Mouse (Mus musculus): ENCODE data around the gene Nkd1.

The Nkd1 gene

GRCm38 (mm10) chr8:88520985-88521527 lies at the start of gene Nkd1:
Gene Nkd1, plus strand, starts transcription at chr8:88521354.
- no peak for DNase-seq (ENCODE audit: low spot score)

- DNase-seq (ENCODE audit: low spot score): no peak
Measured at GRCm38 (mm10) chr8:88481290-88481689, 39.9 kb upstream of the Nkd1 start.

- DNase-seq (ENCODE audit: low spot score): no peak
Measured at GRCm38 (mm10) chr8:88488391-88488829, 32.7 kb upstream of the Nkd1 start.

GRCm38 (mm10) chr8:88494076-88494475 lies 27.1 kb upstream of the Nkd1 start:
- no peak for DNase-seq (ENCODE audit: low spot score)

GRCm38 (mm10) chr8:88495071-88495805 lies 25.9 kb upstream of the Nkd1 start:
- DNase-seq (ENCODE audit: low spot score): no peak

- DNase-seq (ENCODE audit: low spot score): no peak
Measured at GRCm38 (mm10) chr8:88502143-88502542, 19.0 kb upstream of the Nkd1 start.

GRCm38 (mm10) chr8:88506981-88507380 lies 14.2 kb upstream of the Nkd1 start:
- no peak for DNase-seq (ENCODE audit: low spot score)

- DNase-seq (ENCODE audit: low spot score): no peak
Measured at GRCm38 (mm10) chr8:88511061-88511460, 10.1 kb upstream of the Nkd1 start.

GRCm38 (mm10) chr8:88512094-88512794 lies 8.9 kb upstream of the Nkd1 start:
- DNase-seq (ENCODE audit: low spot score): no peak

- DNase-seq (ENCODE audit: low spot score): no peak
Measured at GRCm38 (mm10) chr8:88518047-88518446, 3.1 kb upstream of the Nkd1 start.

- no peak for DNase-seq (ENCODE audit: low spot score)
Measured at GRCm38 (mm10) chr8:88520381-88520780, 773 bp upstream of the Nkd1 start.

- no peak for DNase-seq (ENCODE audit: low spot score)
Measured at GRCm38 (mm10) chr8:88521541-88522414, 624 bp downstream of the Nkd1 start.

GRCm38 (mm10) chr8:88522433-88523030 lies 1.4 kb downstream of the Nkd1 start:
- DNase-seq (ENCODE audit: low spot score): no peak

GRCm38 (mm10) chr8:88523621-88524020 lies 2.5 kb downstream of the Nkd1 start:
- no peak for DNase-seq (ENCODE audit: low spot score)

- DNase-seq (ENCODE audit: low spot score): no peak
Measured at GRCm38 (mm10) chr8:88524132-88524531, 3.0 kb downstream of the Nkd1 start.

- no peak for DNase-seq (ENCODE audit: low spot score)
Measured at GRCm38 (mm10) chr8:88524851-88525250, 3.7 kb downstream of the Nkd1 start.

- DNase-seq (ENCODE audit: low spot score): no peak
Measured at GRCm38 (mm10) chr8:88526296-88526695, 5.1 kb downstream of the Nkd1 start.

- no peak for DNase-seq (ENCODE audit: low spot score)
Measured at GRCm38 (mm10) chr8:88528186-88528585, 7.0 kb downstream of the Nkd1 start.

- DNase-seq (ENCODE audit: low spot score): no peak
Measured at GRCm38 (mm10) chr8:88529798-88530197, 8.6 kb downstream of the Nkd1 start.

GRCm38 (mm10) chr8:88537081-88537480 lies 15.9 kb downstream of the Nkd1 start:
- DNase-seq (ENCODE audit: low spot score): no peak
